Mouse (Mus musculus): Measurements from ENCODE around the gene Sidt2.

The Sidt2 gene

DNA sequence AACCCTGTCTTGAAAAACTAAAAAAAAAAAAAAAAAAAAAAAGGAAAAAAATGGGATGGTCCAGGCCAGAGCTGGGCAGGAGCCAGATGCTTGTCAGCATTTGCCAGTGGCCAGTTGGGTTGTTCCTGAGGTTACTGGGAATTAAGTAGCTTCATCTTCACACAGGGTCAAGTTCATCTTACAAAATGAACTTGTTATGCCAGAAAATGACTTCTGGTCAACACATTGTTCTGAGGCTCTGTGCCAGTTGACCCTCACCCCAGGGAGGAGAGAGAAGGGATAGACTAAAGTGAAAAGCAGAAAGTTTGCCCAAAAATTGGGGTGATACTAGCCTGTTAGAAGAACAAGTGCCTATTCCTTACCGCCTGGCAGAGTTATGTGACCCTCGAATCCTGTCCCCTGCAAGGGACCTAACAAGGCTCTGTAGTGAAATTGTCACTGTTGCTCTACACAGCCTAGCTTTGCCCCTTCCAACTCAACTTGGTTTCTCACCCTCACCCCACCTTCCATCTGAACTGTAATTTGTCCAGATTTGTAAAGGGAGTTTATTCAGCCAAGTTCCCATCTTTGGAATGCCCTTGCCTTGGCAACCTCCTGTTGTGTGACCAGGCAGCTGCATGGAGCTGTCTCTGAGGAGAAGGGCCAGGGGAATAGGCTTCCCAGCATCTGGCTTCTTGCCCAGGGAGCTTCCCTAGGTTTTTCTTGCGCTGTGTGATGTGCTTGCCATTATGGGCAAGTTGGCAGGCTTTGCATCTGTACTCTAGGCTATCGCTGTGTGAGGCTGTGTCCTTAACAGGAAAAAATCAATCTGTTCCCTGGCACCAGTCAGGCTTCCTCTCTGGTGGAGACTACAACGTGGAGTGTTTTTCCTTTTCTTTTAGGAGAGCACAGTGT is 37.8 kb downstream of the Sidt2 start:
- DNase-seq (ENCODE audit: extremely low read depth, insufficient read length, low spot score) = no peak

DNA sequence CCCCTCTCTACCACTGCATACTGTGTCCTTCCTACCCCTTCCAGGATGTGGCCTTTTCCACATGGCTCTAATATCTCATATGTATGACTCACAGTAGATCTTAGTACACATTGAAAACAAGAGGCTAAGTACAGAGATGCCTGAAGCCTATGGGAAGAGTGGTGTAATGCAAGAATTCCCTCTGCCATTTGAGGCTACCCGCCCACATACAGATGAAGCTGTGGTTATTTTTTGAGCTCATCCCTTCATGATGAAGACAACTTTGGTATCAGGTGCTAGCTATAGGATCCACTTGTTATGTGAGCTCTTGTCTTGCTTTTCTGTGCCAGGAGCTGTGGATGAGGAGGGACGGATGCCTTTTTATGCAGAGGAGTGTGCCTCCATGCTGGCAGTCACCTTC is 39.4 kb downstream of the Sidt2 start:
- DNase-seq (ENCODE audit: extremely low read depth, insufficient read length, low spot score) = no peak

DNA sequence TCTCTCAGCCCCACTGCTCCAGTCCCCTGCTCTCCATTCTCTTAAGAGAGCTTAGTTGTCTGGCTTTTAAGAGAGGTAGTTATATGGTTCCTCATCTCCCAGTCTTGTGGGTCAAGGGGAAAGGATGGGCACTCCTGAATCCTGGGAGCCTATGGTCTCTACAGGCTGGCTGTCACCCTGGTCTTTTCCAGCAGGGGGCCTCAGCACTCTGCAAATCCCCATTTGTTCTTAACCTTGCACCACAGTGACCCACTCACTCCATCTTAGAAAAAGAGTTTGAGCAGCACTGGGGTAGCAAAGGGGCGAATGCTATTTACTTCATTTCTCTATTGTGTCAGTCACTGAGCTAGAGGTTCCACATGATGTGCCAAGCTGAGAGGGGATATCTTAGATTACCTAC is 43.4 kb downstream of the Sidt2 start:
- no peak for DNase-seq (ENCODE audit: extremely low read depth, insufficient read length, low spot score)

DNA sequence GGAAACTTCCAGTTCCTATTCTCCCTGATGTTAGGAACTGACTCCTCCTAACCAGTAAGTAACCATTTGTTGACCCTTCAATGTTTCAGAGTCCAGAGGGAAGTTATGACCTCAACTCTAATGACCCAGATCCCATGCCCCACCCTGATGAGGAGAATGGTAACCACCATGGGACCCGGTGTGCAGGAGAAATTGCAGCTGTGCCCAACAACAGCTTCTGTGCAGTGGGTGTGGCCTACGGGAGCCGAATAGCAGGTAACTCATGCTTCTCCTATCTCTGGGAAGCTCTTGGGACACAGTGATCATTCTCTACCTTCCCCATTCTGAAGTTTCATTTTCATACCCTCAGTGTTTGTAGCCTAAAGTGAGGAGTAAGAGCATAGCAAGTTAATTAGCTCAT is 44.1 kb downstream of the Sidt2 start:
- no peak for DNase-seq (ENCODE audit: extremely low read depth, insufficient read length, low spot score)

DNA sequence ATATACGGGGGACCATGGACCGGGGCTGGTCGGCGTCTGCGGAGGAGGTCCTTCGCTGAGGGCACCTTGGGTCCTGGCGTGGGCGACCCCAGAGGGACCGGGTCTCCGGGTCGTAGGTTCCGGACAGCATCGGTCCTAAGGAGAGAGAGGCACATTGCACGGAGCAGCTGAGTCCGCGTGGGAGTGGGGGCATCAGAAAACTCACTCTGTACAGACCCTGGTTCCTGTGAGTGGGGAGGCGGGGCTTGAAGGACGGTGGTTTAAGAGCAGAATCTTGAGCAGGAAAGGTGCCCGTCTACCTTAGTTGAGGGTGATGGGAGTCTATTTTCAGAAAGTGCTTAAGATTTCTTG is 48.0 kb downstream of the Sidt2 start:
- DNase-seq (ENCODE audit: extremely low read depth, insufficient read length, low spot score) = no peak

DNA sequence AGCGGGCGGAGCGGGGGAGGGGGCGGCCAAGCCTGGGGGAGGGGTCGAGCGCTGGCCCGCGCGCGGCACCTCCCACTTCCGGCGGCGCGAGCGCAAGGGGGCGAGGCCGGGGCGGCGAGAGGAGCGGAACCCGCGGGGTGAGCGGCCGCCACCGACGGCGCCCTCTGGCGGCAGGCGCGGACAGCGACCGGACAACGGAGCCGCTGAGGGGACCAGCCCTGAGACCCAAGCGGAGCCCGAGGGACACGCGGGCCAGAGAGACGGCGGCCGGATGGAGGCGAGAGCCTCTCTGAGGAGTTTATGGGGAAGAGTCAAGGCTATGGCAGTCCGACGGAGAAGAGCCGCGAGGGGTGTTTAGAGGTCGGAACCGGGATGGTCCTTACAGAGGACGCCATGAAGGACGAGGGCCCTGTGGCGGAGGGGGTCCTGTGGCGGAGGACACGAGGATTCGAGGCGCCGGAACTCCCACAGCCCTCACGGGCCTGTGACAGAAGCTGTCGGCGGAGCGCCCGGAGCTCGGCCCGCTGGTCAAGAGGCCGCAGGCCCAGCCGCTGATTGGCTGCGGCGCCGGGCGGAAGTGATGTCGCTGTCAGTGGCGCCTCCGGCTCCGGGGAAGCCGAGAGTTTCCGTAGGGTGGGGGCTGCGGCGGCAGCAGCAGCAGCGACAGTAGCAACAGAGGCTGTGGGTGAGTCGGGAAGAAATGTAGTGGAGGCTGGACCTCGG is 48.5 kb downstream of the Sidt2 start, which contains the start of the genes Pcsk7 and Rnf214:
Gene Pcsk7 (plus strand): TSS at position 143 of the 723 bp plus-strand sequence.
Gene Rnf214 (minus strand): TSS at position 557 of the 723 bp plus-strand sequence.
- DNase-seq (ENCODE audit: extremely low read depth, insufficient read length, low spot score) = peak; percentile 88

DNA sequence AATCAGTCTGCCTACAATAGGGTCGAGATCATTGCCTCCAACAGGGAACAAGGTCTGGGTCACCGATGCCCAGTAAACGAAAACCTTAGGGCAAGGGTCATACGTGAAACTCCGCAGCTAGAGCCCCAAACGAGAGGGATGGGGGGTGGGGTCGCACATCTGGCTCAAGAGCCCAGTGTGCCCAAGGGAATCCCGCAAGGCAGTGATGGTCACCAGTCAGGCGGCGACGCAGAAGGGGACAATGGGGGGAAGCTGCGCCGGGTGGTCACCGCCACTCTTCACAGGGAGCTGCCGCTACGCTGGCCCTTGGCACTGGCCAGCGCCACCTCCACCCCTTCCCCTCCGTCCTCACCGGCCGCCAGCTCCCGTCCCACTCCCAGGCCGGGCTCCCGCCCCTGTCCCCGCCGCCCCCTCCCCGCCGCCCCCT is 49.2 kb downstream of the Sidt2 start:
- peak; percentile 39 for DNase-seq (ENCODE audit: extremely low read depth, insufficient read length, low spot score)

DNA sequence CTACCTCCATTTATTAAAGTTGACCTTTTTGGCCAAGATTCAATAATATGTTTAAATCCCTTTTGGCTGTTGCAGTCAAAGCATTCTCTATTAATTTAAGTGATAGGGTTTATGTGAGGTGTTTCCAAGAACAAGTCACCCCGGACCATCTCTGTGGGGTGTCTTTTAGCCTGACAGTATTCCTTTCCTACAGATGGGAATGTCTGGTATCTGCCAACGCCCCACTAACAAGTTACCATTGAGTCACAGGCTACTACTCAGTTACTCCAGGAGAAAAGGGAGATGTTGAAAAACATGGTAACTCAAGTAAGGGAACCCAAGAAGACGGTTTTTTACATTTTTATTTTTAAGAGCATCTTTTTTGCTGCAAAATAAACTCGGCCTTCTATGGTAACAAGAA is 49.9 kb downstream of the Sidt2 start:
- DNase-seq (ENCODE audit: extremely low read depth, insufficient read length, low spot score) = no peak

DNA sequence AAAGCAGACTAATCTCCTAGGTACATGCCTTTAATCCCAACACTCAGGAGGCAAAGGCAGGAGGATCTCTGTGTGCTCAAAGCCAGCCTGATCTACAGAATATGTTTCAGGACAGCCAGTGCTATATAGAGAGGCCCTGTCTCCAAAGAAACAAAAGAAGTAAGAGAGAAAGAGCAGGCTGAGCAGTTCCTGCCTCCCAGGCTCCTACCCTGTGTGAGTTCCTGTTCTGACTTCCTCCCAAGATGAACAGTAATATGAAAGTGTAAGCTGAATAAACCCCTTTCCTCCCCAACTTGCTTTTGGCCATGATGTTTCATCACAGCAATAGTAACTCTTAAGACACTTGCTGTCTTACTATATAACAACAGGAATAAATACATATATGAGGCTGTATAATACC is 61.4 kb downstream of the Sidt2 start:
- DNase-seq (ENCODE audit: extremely low read depth, insufficient read length, low spot score) = no peak

Measured in 3134 (cell line).